Mouse (Mus musculus): ENCODE results near the gene Mmaa.

- TF ChIP-seq CTCF (IDR thresholded peaks at IDR 0.05; ENCODE audit: control insufficient read depth, insufficient read depth, insufficient read length) (peak; percentile 40), MYOD1 (IDR thresholded peaks at IDR 0.05; ENCODE audit: control insufficient read depth, insufficient read length, low read depth) (no peak), USF1 (IDR thresholded peaks at IDR 0.05; ENCODE audit: low read depth) (no peak)
Measured at GRCm38 (mm10) chr8:79339555-79339954, 44.8 kb upstream of the Mmaa start.
